Mouse (Mus musculus) heart, adult 18-20 months (tissue): Measurements from ENCODE around the gene Pde6d. TPM values are rescaled to one million over a fixed set of nuclear protein-coding genes. Genes with fewer than 3 reads are reported as not detected.

Experiments
- DNase-seq, 2 experiments: peaks; one replicate each; pipeline ENCODE4 v3.0.0; 2021 to 2022; ENCODE audit warnings: mixed read lengths in 1 of 2
- total RNA-seq, 2 experiments: library from RNA; stranded (reverse); gene quantifications; 2 replicates each; pipeline ENCODE4 v1.2.3; 2021

The Pde6d gene
- total RNA-seq, 2 experiments from 2014 or later, result 45.0 to 49.5 TPM

GRCm38 (mm10) chr1:86503165-86503747, 79.2 kb downstream of the Pde6d start:
- DNase-seq, result peak in 1 of 2 experiments; percentile 44

DNA sequence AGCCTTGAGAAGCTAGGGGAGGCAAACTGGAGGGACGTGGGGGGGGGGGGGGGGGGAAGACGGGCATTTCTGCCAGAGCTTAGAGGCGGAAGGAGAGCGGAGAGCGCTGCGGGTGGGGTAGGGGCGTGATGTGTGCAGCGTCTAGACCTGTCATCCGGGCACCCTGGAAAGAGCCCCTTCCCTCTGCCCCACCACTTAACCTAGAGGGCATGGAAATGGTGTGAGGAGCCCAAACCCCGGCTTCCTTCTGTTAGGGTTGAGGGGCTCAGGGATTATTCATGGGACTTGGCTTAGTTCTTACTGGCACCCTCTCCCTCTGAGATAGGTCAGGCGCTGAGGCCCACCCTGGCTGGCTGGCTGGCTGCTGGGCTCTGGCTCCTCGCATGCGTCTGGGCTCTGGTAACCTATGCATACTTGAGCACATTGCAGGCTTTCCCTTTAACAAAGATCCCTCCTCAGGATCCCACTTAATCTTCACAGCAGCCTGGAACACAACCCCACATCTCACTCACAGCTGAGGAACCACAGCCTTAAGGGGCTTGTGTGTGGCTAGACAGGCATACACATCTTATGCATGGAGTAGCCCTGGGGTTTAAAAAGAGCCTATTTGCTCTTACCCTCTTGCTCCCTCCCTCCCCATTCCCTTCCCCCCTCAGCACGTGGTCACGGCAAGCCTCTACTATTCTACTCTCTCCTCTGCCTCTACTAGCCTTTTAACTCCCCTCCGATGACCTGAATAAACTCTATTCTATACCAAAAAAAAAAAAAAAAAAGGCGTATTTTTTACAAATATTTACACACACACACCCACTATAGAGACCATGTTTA, 80.0 kb downstream of the Pde6d start:
- DNase-seq, result no peak

DNA sequence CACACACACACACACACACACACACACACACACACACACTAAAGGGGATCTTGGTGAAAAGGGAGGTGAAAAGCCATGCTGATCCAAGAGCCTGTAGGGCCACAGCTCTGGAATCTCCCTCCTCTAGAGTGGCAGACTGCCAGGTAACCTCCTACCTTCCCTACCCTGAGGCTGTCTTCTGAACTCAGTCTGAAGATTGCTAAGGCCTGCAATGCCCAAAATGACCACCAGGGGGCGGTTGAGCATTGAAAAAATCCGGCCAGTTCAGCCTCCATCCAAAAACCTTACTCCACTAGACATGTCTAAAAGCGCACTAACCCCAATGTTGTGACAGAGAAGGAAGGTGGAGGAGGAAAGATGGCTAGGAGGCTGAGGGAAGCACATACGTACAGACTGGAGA, 80.9 kb downstream of the Pde6d start:
- DNase-seq, result peak; percentile 90 to 98

DNA sequence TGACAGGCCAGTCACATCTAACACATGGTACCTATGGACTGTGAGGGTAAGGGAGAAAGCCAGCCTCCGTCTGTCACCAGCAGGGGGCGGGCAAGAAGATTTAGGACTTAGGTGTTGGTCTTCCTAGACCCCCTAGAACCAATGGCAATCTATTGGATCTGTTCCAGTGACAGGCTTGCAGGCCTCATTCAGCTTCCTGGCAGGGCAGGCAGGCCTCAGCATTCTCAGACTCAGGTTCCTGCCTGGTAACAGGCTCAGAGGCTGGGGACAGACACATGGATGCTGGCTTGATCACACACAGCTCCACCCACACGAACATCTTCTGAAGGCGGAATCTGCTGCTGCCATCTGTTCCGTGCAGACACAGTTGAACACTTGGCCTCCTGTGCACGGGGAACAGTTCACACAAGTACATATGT, 81.3 kb downstream of the Pde6d start:
- DNase-seq, result peak; percentile 47 to 83

DNA sequence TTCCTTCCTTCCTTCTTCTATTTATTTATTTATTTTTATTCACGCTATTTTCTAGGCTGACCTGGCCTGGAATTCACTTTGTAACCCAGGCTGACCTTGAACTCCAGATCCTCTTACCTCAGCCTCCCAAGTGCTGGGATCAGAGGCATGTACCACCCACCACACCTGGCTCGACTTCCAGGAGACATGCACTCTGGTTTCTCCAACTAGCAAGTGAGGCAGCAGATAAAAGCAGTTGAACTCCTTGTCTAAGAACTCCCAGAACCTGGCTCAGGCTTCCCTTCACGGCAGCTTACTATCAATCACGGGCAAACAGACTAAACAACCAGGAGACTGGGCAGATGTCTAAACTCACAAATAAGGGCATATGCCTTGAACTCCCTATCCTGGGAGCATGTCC, 81.7 kb downstream of the Pde6d start:
- DNase-seq, result no peak

GRCm38 (mm10) chr1:86499903-86500302, 82.5 kb downstream of the Pde6d start:
- peak; percentile 77 to 86 for DNase-seq

DNA sequence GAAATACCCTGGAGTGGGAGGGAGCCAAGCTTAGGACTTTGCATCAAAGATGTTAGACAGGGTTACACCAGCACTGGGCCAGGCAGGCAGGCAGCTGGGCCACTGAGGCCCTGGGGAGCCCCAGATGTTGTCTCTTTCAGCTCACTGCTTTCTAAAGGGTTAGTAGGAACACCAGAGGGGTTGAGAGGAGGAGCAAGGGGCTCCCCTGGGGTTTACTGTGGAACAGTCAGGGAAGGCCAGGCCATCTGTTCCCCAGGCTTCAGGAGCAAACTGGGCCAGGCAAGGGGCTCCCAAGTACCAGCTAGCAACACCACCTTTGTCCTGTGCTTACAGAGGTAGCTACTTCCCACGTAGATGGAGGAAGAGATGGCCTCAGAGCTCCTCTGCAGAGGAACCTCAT, 83.8 kb downstream of the Pde6d start:
- DNase-seq, result peak; percentile 52 to 76

DNA sequence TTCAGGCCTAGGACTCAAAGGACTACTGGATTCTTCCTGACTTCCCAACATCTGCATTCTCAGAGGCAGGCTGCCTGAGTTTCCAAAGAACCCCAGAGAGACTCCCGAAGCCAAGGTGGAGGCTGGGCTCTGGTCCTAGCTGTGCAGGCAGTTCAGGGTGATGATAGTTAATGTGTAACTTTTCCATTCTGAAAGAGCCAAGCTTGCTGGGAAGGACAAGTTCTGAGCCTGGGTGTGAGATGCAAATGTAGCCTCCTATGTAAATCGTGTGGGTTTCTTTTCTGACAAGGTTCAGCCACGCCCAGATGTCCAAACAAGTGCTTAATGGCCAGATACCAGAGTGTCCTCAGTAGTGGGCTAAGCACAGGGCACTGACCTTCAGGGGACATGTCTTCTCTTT, 84.4 kb downstream of the Pde6d start:
- peak in 1 of 2 experiments; percentile 34 for DNase-seq

GRCm38 (mm10) chr1:86497361-86497760, 85.1 kb downstream of the Pde6d start:
- no peak for DNase-seq

DNA sequence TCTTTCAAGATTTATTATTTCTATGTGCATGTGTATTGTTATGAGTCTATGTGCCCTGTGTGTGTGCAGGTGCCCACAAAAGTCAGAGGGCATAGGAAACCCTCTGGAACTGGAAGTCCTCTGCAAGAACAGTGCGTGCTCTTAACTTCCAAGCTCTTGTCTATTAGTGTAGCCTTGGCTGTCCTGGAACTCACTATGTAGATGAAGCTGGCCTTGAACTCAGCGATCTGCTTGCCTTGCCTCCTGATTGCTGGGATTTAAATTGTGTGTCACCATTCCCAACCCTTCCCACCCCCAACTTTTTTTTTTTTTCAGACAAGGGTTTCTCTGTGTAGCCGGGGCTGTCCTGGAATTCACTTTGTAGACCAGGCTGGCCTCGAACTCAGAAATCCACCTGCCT, 86.1 kb downstream of the Pde6d start:
- DNase-seq, result no peak

GRCm38 (mm10) chr1:86493783-86494182, 88.6 kb downstream of the Pde6d start:
- no peak for DNase-seq

Other genes starting within 250 kb of the Pde6d start
- gene Ncl, start 223.2 kb downstream of the Pde6d start, total RNA-seq, result 100 to 1,000 TPM; 105 to 113 TPM
- gene Nmur1, start 156.4 kb downstream of the Pde6d start, total RNA-seq, result not detected
- not detected for gene Tex44, start 156.3 kb downstream of the Pde6d start, total RNA-seq
- 100 to 1,000 TPM; 212 TPM for gene Ptma, start 55.9 kb downstream of the Pde6d start, total RNA-seq
- gene Cops7b, start 275 bp upstream of the Pde6d start, total RNA-seq, result 10 to 100 TPM in 1 of 2 experiments, 1 to 10 TPM in 1; 8.8 to 10.5 TPM
- not detected for gene Nppc, start 87.9 kb upstream of the Pde6d start, total RNA-seq
- gene Dis3l2, start 121.2 kb upstream of the Pde6d start, total RNA-seq, result 10 to 100 TPM; 11.1 to 11.6 TPM